Mouse (Mus musculus): ENCODE measurements at regions not wholly inside any gene's neighbourhood (a gene's known extent, or its start where the extent isn't known, plus 50 kb on each side); places are given as distances from the start of the nearest gene placed in this dataset.
A peak's percentile ranks its signal among the peaks of the same experiment; 100 is the strongest.

GRCm38 (mm10) chr7:69326311-69326710 lies 577.3 kb upstream of the Arrdc4 start:
- no peak for DNase-seq (ENCODE audit: low read depth, low spot score)

- no peak for DNase-seq (ENCODE audit: low read depth, low spot score)
These were observed 528.1 kb upstream of the Arrdc4 start for GRCm38 (mm10) chr7:69277056-69277705.

- DNase-seq (ENCODE audit: low read depth, low spot score): no peak
These were observed 527.5 kb upstream of the Arrdc4 start for GRCm38 (mm10) chr7:69276376-69277055.

GRCm38 (mm10) chr7:69273670-69274069 lies 524.6 kb upstream of the Arrdc4 start:
- DNase-seq (ENCODE audit: low read depth, low spot score): no peak

GRCm38 (mm10) chr7:69244519-69244918 lies 495.5 kb upstream of the Arrdc4 start:
- DNase-seq (ENCODE audit: low read depth, low spot score): peak; percentile 16

GRCm38 (mm10) chr7:69233296-69233695 lies 484.3 kb upstream of the Arrdc4 start:
- DNase-seq (ENCODE audit: low read depth, low spot score): no peak

GRCm38 (mm10) chr7:69217871-69218270 lies 468.8 kb upstream of the Arrdc4 start:
- DNase-seq (ENCODE audit: low read depth, low spot score): no peak

All from ES-CJ7 (cell line).